Mouse (Mus musculus): Measurements from ENCODE around the gene Zfp937.
A peak's percentile ranks its signal among the peaks of the same experiment; 100 is the strongest.
"Not testable (repeated sequence)": the region's sequence is repeated elsewhere in the genome, so short reads cannot be mapped to it uniquely, and the experiment has no call there.

Gene Zfp937

GRCm38 (mm10) chr2:150217600-150218362 lies at the start of gene Zfp937:
Zfp937 (plus strand) TSS chr2:150218073.
- peak; percentile 79 to 87 for DNase-seq

GRCm38 (mm10) chr2:150173833-150174232 lies 44.0 kb upstream of the Zfp937 start:
- no peak for DNase-seq

- not testable (repeated sequence) for DNase-seq
Observed at GRCm38 (mm10) chr2:150179579-150179978, 38.3 kb upstream of the Zfp937 start, which contains the start of gene Gm10770. Gm10770 (minus strand) TSS chr2:150179679.

DNA sequence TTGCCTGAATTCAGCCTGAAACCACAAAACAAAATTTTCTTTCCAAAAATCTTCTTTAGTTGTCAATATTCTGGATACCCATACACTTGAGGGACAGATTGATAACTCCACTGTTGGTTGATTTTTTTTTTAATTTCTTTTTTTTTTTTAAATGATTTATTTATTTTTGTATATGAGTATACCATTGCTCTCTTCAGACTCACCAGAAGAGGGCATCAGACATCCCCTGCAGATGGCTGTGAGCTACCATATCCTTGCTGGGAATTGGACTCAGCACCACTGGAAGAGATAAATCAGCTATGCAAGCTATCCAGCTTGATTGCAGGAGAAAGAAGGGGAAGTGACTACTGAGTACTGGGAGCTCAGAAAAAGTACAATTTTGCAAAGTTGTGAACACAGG lies 36.8 kb upstream of the Zfp937 start:
- DNase-seq = not testable (repeated sequence)

DNA sequence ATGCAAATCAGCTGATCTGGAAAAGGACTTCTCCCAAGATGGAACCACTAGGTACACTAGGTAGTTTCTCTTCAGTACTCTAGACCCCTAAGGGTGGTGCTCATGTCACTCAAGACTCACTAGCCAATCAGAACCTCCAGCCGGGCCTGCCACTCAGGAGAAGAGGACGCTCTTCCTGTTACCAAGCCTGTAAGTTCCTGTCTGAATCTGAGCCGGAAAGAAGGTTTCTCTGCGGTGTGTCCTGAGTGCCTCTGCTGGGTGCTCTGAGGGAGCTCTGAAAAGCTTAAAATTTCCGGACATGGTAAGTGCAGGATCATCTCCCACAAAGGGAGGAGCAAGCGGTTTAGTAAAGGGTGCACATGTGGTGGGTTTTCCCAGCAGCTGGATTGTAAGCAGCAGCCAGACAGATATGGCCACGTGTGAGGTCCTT lies 36.3 kb upstream of the Zfp937 start, which contains the start of gene Gm14139:
TSS of gene Gm14139 (plus strand) at position 186 of the 430 bp plus-strand sequence.
- DNase-seq = not testable (repeated sequence)

GRCm38 (mm10) chr2:150218363-150218725 lies 471 bp downstream of the Zfp937 start:
- not testable (repeated sequence) for DNase-seq

DNA sequence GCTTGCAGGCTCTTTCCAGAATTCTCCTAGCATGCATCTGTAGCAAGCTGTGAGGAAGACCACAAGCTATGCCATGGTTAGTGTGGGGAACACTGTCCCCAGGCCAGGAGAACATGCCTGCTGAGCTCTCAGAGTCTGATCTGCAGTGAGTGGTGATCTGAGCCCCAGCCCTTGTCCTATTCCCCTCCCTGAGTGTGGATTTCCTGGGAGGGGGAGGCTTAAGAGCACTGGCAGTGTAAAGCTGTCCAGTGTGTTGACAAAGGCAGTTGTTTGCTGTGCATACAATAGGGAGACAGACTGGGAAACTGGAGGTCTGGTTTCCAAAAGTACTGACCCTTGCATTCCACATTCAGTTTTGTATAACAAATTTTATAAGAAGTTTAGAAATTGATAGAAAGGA lies 5.4 kb downstream of the Zfp937 start:
- DNase-seq = not testable (repeated sequence)

- DNase-seq = no peak
Observed at GRCm38 (mm10) chr2:150243211-150243610, 25.3 kb downstream of the Zfp937 start.

DNA sequence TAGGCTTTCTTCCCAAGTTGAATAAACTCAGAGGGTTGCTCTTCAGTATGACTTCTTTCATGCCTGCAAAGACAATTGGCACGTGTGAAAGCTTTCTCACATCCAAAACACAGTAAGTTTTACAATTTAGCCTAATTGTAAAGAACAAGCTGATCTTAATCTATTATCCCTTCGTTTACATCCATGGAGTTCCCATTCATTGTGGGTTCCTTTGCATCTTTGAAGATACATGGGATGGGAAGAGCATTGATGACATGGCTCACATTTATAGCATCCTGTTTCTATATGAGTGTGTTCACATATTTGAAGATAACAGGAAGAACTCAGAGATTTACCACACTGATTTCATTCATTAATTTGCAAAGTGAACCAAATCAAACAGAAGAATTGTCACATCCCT lies 37.6 kb downstream of the Zfp937 start, which contains the start of gene Gm21994:
TSS of gene Gm21994 (minus strand) at position 101 of the 400 bp plus-strand sequence.
- DNase-seq = not testable (repeated sequence)

DNA sequence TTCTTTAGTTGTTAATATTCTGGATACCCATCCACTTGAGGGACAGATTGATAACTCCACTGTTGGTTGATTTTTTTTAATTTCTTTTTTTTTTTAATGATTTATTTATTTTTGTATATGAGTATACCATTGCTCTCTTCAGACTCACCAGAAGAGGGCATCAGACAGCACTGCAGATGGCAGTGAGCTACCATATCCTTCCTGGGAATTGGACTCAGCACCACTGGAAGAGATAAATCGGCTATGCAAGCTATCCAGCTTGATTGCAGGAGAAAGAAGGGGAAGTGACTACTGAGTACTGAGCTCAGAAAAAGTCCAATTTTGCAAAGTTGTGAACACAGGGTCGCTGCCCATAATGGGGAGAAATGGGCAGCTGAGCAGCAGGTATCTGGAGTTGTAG lies 39.0 kb downstream of the Zfp937 start:
- not testable (repeated sequence) for DNase-seq

DNA sequence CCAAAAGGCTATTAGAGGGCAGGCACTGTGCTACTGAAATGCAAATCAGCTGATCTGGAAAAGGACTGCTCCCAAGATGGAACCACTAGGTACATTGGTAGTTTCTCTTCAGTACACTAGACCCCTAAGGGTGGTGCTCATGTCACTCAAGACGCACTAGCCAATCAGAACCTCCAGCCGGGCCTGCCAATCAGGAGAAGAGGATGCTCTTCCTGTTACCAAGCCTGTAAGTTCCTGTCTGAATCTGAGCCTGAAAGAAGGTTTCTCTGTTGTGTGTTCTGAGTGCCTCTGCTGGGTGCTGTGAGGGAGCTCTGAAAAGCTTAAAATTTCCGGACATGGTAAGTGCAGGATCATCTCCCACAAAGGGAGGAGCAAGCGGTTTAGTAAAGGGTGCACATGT lies 39.4 kb downstream of the Zfp937 start, which contains the start of gene Gm14124:
TSS of gene Gm14124 (plus strand) at position 227 of the 400 bp plus-strand sequence.
- not testable (repeated sequence) for DNase-seq
